Mouse (Mus musculus) neural tube, embryonic 11.5 days (tissue): ENCODE data around the gene Vps37c. TPM values are rescaled to one million over a fixed set of nuclear protein-coding genes. Genes with fewer than 3 reads are reported as not detected.
A peak's percentile ranks its signal among the peaks of the same experiment; 100 is the strongest.

ENCODE experiments used
- ATAC-seq: fragments of 200-750 bp; cut with Nextera tagmentation; 2 replicates; pipeline ENCODE4 v1.8.0; 2017; ENCODE audit warnings: moderate number of reproducible peaks, mild to moderate bottlenecking, moderate TSS enrichment, moderate library complexity; ENCODE audit not compliant: insufficient read depth, low FRiP score, low TSS enrichment
- DNase-seq: peaks from one replicate; pipeline ENCODE4 v3.0.0-alpha.2; 2015; ENCODE audit warnings: low spot score
- H3K27ac ChIP-seq: fragments of 300-500 bp; sonication (generic); 2 replicates; pipeline ENCODE4 v1.5.1; 2014; ENCODE audit warnings: low read depth, mild to moderate bottlenecking, low read length
- H3K27me3 ChIP-seq: fragments of 300-500 bp; sonication (generic); 2 replicates; pipeline ENCODE4 v1.6.1; 2014; ENCODE audit warnings: mild to moderate bottlenecking, low read length, mixed read lengths; ENCODE audit not compliant: control insufficient read depth, insufficient read depth
- H3K36me3 ChIP-seq: fragments of 300-500 bp; sonication (generic); 2 replicates; pipeline ENCODE4 v1.6.1; 2014; ENCODE audit warnings: mild to moderate bottlenecking, low read length, moderate library complexity, mixed read lengths; ENCODE audit not compliant: control insufficient read depth, insufficient read depth
- H3K4me1 ChIP-seq: fragments of 300-500 bp; sonication (generic); 2 replicates; pipeline ENCODE4 v1.6.1; 2014; ENCODE audit warnings: low read length, mixed read lengths; ENCODE audit not compliant: control insufficient read depth, insufficient read depth
- H3K4me2 ChIP-seq: fragments of 300-500 bp; sonication (generic); 2 replicates; pipeline ENCODE4 v1.6.1; 2014; ENCODE audit warnings: low read depth, mild to moderate bottlenecking, moderate library complexity
- H3K4me3 ChIP-seq: fragments of 300-500 bp; sonication (generic); 2 replicates; pipeline ENCODE4 v1.5.1; 2014; ENCODE audit warnings: low read depth, low read length
- H3K9ac ChIP-seq: fragments of 300-500 bp; sonication (generic); 2 replicates; pipeline ENCODE4 v1.6.1; 2014; ENCODE audit warnings: mild to moderate bottlenecking, low read length
- H3K9me3 ChIP-seq: fragments of 300-500 bp; sonication (generic); 2 replicates; pipeline ENCODE4 v1.6.1; 2016; ENCODE audit warnings: low read length; ENCODE audit not compliant: control insufficient read depth
- WGBS: fragments of 180-500 bp; shearing (Covaris S2); extraction: QIAGEN DNeasy Blood & Tissue Kit; methylation state at CpG from one replicate; pipeline ENCODE4 v1.1.7; 2014; 5-methylcytosine and 5-hydroxymethylcytosine counted together
- polyA plus RNA-seq: library from polyadenylated mRNA; unstranded; fragments of >200 nt; fragmentation: Nextera tagmentation; extraction: Ambion mirVana; gene quantifications from 2 replicates; pipeline ENCODE4 v1.2.1, GENCODE M21; 2014

Gene Vps37c
- polyA plus RNA-seq, 1 experiment from 2014 or later: 34.4 TPM

GRCm38 (mm10) chr19:10748401-10749102 is 60.0 kb downstream of the Vps37c start:
- WGBS: 64% methylated on average over 11 of the region's 11 CpGs
- H3K27me3 ChIP-seq: no peaks in the 10 kb centered on the region
- DNase-seq (no peak), ATAC-seq (no peak)
- H3K4me3 ChIP-seq: no peak overlapping the region
- no peaks in the 10 kb centered on the region for H3K9me3 ChIP-seq
- H3K36me3 ChIP-seq: no peaks in the 10 kb centered on the region
- no peak overlapping the region for H3K4me2 ChIP-seq
- H3K4me1 ChIP-seq: no peaks in the 10 kb centered on the region
- H3K9ac ChIP-seq: no peak overlapping the region
- H3K27ac ChIP-seq: no peak overlapping the region

DNA sequence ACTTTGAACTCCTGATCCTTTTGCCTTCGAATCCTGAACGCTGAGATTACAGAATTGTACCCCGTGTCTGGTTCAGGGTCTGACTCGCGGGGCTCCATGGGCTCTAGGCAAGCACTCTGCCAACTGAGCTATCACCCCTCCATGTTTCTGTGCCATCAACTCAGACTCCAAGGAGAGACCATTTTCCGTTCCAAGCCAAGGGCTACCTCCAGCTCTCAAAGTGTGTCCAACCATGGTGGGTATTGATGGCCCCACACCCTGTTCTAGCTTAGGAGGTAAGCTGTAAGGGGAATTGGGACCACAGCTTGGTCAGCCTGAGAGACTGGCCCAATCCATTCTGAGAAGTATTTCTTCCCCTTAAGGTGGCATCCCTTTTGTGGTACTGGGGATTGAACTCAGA is 60.8 kb downstream of the Vps37c start:
- ATAC-seq (no peak), DNase-seq (no peak)
- H3K27me3 ChIP-seq: no peaks in the 10 kb centered on the region
- no peak overlapping the region for H3K4me2 ChIP-seq
- H3K36me3 ChIP-seq: no peaks in the 10 kb centered on the region
- H3K27ac ChIP-seq: no peak overlapping the region
- WGBS: 89% methylated on average over 6 of the region's 6 CpGs
- H3K4me3 ChIP-seq: no peak overlapping the region
- no peaks in the 10 kb centered on the region for H3K4me1 ChIP-seq
- no peak overlapping the region for H3K9ac ChIP-seq
- no peaks in the 10 kb centered on the region for H3K9me3 ChIP-seq

DNA sequence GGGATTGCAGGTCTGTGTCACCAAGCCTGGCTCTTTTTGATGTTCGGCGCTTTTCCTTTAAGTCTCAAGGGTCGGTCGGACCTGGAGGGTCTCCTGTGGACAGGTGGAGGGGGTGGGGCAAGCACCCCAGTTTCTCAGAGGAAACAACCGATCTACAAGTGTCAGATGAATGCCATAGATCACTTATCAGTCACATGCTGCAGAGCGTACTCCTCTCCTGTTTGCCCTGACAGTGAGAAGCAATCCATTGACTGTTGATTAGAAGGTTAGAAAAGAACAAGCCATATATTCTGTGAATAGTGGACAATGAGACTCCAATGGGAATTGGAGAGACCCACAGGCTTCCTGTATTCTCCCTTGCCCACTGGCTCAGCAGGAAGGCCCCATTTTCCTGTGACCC is 61.6 kb downstream of the Vps37c start:
- ATAC-seq: no peak
- H3K4me2 ChIP-seq: no peak overlapping the region
- no peaks in the 10 kb centered on the region for H3K27me3 ChIP-seq
- WGBS: 81% methylated on average over 6 of the region's 6 CpGs
- no peak overlapping the region for H3K9ac ChIP-seq
- no peaks in the 10 kb centered on the region for H3K9me3 ChIP-seq
- H3K36me3 ChIP-seq: no peaks in the 10 kb centered on the region
- DNase-seq: no peak
- no peak overlapping the region for H3K27ac ChIP-seq
- H3K4me3 ChIP-seq: no peak overlapping the region
- H3K4me1 ChIP-seq: no peaks in the 10 kb centered on the region

DNA sequence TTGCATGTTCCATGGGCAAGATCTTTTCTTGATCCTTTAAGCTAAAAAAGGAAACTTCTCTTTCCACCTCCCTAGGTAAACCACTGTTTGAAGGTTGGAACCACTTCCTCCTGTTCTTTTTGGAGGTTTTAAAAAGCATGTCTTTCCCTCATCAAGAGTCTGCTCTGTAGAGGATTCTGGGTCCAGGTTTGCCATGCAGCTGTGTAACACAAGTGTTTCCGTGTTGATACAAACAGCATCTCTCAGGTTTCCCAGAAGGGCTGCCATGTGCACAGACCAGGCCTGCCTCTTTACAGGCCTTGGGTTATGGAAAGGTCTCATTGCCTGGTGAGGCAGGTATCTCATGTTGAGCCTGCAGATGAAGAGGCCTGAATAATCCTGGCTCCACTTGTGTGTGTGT is 63.1 kb downstream of the Vps37c start:
- H3K9me3 ChIP-seq: no peaks in the 10 kb centered on the region
- H3K36me3 ChIP-seq: no peaks in the 10 kb centered on the region
- H3K27me3 ChIP-seq: no peaks in the 10 kb centered on the region
- DNase-seq (no peak), ATAC-seq (no peak)
- H3K4me3 ChIP-seq: no peak overlapping the region
- H3K9ac ChIP-seq: no peak overlapping the region
- H3K27ac ChIP-seq: no peak overlapping the region
- H3K4me1 ChIP-seq: no peaks in the 10 kb centered on the region
- WGBS: 87% methylated on average over 1 of the region's 1 CpGs
- no peak overlapping the region for H3K4me2 ChIP-seq

- Histone ChIP-seq H3K4me1 (no peaks in the 10 kb centered on the region), H3K9me3 (no peaks in the 10 kb centered on the region), H3K27ac (no peak overlapping the region), H3K36me3 (no peaks in the 10 kb centered on the region), H3K4me3 (no peak overlapping the region), H3K27me3 (no peaks in the 10 kb centered on the region), H3K9ac (no peak overlapping the region), H3K4me2 (no peak overlapping the region)
- ATAC-seq: no peak
- DNase-seq: no peak
- WGBS: 84% methylated on average over 6 of the region's 6 CpGs
Observed at GRCm38 (mm10) chr19:10752106-10752505, 63.6 kb downstream of the Vps37c start.

DNA sequence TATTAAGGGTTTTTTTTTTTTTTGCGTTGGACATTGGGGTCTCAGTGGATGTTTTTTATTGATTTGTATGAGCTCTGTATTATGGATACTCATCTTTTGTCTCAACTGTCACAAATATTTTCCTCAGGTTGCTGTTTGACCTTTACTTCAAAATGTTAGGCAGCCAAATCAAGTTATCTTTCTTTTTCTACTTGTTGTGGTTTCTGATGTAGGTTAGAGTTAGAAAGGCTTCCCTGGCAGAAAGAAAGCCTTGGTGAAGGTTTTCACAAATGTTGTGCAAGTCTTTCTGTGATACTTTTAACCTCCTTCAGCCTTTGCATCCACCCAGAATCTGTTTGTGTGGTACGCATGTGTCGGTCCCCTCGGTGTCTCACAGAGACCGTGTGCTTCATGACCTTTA is 64.1 kb downstream of the Vps37c start:
- no peak overlapping the region for H3K27ac ChIP-seq
- H3K36me3 ChIP-seq: no peaks in the 10 kb centered on the region
- DNase-seq (no peak), ATAC-seq (no peak)
- no peak overlapping the region for H3K9ac ChIP-seq
- WGBS: 94% methylated on average over 5 of the region's 5 CpGs
- no peak overlapping the region for H3K4me2 ChIP-seq
- H3K4me3 ChIP-seq: no peak overlapping the region
- H3K27me3 ChIP-seq: no peaks in the 10 kb centered on the region
- no peaks in the 10 kb centered on the region for H3K4me1 ChIP-seq
- no peaks in the 10 kb centered on the region for H3K9me3 ChIP-seq

DNA sequence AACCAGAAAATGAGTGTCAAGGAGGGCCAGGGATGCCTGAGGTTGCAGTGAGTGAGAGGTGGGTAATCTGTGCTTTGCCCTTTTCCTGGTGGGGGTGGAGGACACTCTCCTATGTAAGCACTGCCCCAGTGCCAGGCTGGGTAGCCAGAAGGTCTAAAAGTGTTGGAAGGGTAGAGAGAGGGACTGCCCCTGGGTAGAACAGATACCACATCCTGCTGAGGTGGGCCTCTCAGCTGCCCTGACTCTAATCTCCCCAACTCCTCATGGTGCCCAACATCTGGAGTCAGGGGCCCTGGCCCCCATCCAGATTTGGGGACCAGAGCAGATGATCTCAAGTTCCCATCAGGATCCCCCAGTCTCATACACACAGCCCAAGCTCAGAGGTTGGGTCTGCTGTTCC is 68.6 kb downstream of the Vps37c start:
- ATAC-seq (no peak), DNase-seq (no peak)
- Histone ChIP-seq H3K27ac (no peak overlapping the region), H3K9ac (no peak overlapping the region), H3K9me3 (no peaks in the 10 kb centered on the region), H3K36me3 (no peaks in the 10 kb centered on the region), H3K4me2 (no peak overlapping the region), H3K27me3 (no peaks in the 10 kb centered on the region), H3K4me3 (no peak overlapping the region), H3K4me1 (peaks cover 3% of the 10 kb centered on the region; the same call in 1 of the 2 replicates)

DNA sequence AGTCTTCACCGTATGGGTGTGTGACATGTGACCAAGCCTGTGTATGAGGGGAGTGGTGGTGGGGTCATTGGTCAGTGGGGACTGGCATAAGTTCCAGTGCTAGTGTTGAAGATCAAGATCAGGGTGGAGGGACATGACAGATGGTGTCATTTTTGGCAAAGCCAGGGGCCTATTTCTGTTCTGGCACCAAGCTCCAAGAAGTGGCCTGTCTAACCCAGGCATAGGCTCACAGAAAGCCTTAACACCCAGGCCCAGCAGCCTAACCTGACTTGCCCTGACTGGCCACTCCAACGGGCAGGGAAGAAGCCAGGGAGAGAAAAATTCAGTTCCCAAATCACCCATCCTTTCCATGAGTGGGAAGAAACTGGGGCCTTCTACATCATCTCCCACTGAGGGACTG is 69.0 kb downstream of the Vps37c start:
- ATAC-seq (no peak), DNase-seq (no peak)
- Histone ChIP-seq H3K4me3 (no peak overlapping the region), H3K9me3 (no peaks in the 10 kb centered on the region), H3K9ac (no peak overlapping the region), H3K27ac (no peak overlapping the region), H3K4me2 (no peak overlapping the region), H3K4me1 (peaks cover 3% of the 10 kb centered on the region; the same call in 1 of the 2 replicates), H3K27me3 (no peaks in the 10 kb centered on the region), H3K36me3 (no peaks in the 10 kb centered on the region)
- 100% methylated on average over 2 of the region's 2 CpGs for whole genome bisulfite sequencing

DNA sequence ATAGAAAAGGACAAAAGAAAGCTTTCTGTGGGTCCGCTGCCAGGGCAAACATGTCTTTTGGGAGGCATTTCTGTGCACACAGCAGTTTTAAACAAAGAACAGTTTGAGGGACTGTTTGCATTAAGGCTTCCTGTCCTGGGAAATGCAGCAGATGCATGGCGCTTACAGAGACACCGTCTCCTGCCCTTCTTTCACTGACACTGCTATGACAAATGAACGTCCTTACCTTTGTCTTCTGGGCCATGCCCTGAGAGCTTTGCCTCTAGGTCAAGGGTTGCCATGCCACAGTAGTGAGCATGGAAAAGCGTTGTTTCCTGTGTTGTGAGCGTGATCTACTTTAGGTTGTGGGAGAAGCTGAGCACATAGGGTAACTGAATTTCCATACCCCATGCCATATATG is 70.2 kb downstream of the Vps37c start:
- DNase-seq: peak; percentile 15
- 0 out of 2 replicates have a peak overlapping the region, but pooled peaks have one; percentile 7 for H3K9ac ChIP-seq

More for the DNA sequence above, 70.2 kb downstream of the Vps37c start:
- Histone ChIP-seq H3K36me3 (no peaks in the 10 kb centered on the region), H3K4me1 (peaks cover 3% of the 10 kb centered on the region; the same call in 1 of the 2 replicates), H3K9me3 (no peaks in the 10 kb centered on the region), H3K27me3 (no peaks in the 10 kb centered on the region), H3K4me3 (no peak overlapping the region), H3K27ac (no peak overlapping the region), H3K4me2 (no peak overlapping the region)
- WGBS: 42% methylated on average over 6 of the region's 6 CpGs
- ATAC-seq: no peak
